Mouse (Mus musculus) olfactory bulb, adult 2 months (tissue): Measurements from ENCODE around the gene Pdzd4. TPM values are rescaled to one million over a fixed set of nuclear protein-coding genes. Genes with fewer than 3 reads are reported as not detected.

Experiments
- H3K27ac ChIP-seq: fragments of 200-500 bp; 2 replicates; pipeline ENCODE4 v1.5.1; 2012; ENCODE audit warnings: low read depth, low read length; ENCODE audit not compliant: insufficient read depth
- H3K4me1 ChIP-seq: fragments of 200-500 bp; 2 replicates; pipeline ENCODE4 v1.6.1; 2012; ENCODE audit warnings: low read length; ENCODE audit not compliant: control insufficient read depth, insufficient read depth
- H3K4me3 ChIP-seq: fragments of 200-500 bp; 2 replicates; pipeline ENCODE4 v1.5.1; 2012; ENCODE audit warnings: mild to moderate bottlenecking, low read depth, low read length, moderate library complexity; ENCODE audit not compliant: insufficient read depth
- CTCF ChIP-seq: fragments of 200-500 bp; IDR thresholded peaks from 2 replicates; pipeline ENCODE4 v1.5.1; 2012; ENCODE audit warnings: low read depth, mild to moderate bottlenecking, low read length, moderate library complexity; ENCODE audit not compliant: insufficient read depth
- POLR2A ChIP-seq: fragments of 200-500 bp; IDR thresholded peaks from 2 replicates; pipeline ENCODE4 v1.6.1; 2012; ENCODE audit warnings: mild to moderate bottlenecking, low read depth, low read length, moderate library complexity; ENCODE audit not compliant: insufficient read depth
- WGBS: fragments of 180-500 bp; shearing (Covaris S2); methylation state at CpG from one replicate; pipeline ENCODE4 v1.1.7; 2018; 5-methylcytosine and 5-hydroxymethylcytosine counted together
- polyA plus RNA-seq: library from polyadenylated mRNA; stranded (reverse); fragments of >200 nt; gene quantifications from 2 replicates; pipeline ENCODE4 v1.2.4, GENCODE M21; 2012; ENCODE audit warnings: low replicate concordance; ENCODE audit not compliant: missing spikeins, insufficient read depth, insufficient read length

The Pdzd4 gene
- polyA plus RNA-seq, 1 experiment = 83.9 TPM

- Histone ChIP-seq H3K4me3 (no peak overlapping the region), H3K4me1 (no peaks in the 10 kb centered on the region), H3K27ac (no peak overlapping the region)
- WGBS = 75% methylated on average over 3 of the region's 3 CpGs
- TF ChIP-seq CTCF = no peak
- no peak for TF ChIP-seq POLR2A
Measured at GRCm38 (mm10) chrX:73836691-73837090, 11.9 kb upstream of the Pdzd4 start.

- 92% methylated on average over 1 of the region's 1 CpGs for WGBS
- Histone ChIP-seq H3K27ac (no peak overlapping the region), H3K4me3 (no peak overlapping the region), H3K4me1 (no peaks in the 10 kb centered on the region)
- TF ChIP-seq CTCF (no peak), POLR2A (no peak)
Measured at GRCm38 (mm10) chrX:73835731-73836130, 11.0 kb upstream of the Pdzd4 start.

GRCm38 (mm10) chrX:73823747-73824146, 1.0 kb downstream of the Pdzd4 start:
- WGBS = 10% methylated on average over 17 of the region's 17 CpGs
- Histone ChIP-seq H3K4me3 (peak overlapping the region; percentile 96), H3K4me1 (peaks cover 4% of the 10 kb centered on the region; the same call in 1 of the 2 replicates), H3K27ac (no peak overlapping the region)
- TF ChIP-seq CTCF (no peak), POLR2A (no peak)

- Histone ChIP-seq H3K4me1 (no peaks in the 10 kb centered on the region), H3K4me3 (no peak overlapping the region), H3K27ac (no peak overlapping the region)
- no peak for TF ChIP-seq CTCF
- TF ChIP-seq POLR2A = no peak
- 47% methylated on average over 3 of the region's 3 CpGs for WGBS
Measured at GRCm38 (mm10) chrX:73816596-73817314, 8.0 kb downstream of the Pdzd4 start.

- Histone ChIP-seq H3K27ac (no peak overlapping the region), H3K4me3 (peak overlapping the region; percentile 32), H3K4me1 (no peaks in the 10 kb centered on the region)
- TF ChIP-seq CTCF (no peak), POLR2A (no peak)
- 10% methylated on average over 14 of the region's 14 CpGs for WGBS
Measured at GRCm38 (mm10) chrX:73815072-73815471, 9.7 kb downstream of the Pdzd4 start.

GRCm38 (mm10) chrX:73805814-73806213, 19.0 kb downstream of the Pdzd4 start:
- no peak overlapping the region for H3K4me3 ChIP-seq
- H3K4me1 ChIP-seq = no peaks in the 10 kb centered on the region
- no peak overlapping the region for H3K27ac ChIP-seq
- no peak for TF ChIP-seq CTCF
- no peak for TF ChIP-seq POLR2A
- WGBS = 24% methylated on average over 1 of the region's 1 CpGs

GRCm38 (mm10) chrX:73798502-73798901, 26.3 kb downstream of the Pdzd4 start:
- Histone ChIP-seq H3K4me1 (peaks cover 12% of the 10 kb centered on the region), H3K27ac (no peak overlapping the region), H3K4me3 (no peak overlapping the region)
- WGBS = 30% methylated on average over 9 of the region's 9 CpGs
- TF ChIP-seq POLR2A = no peak
- TF ChIP-seq CTCF = peak; percentile 63

GRCm38 (mm10) chrX:73797511-73797910, 27.3 kb downstream of the Pdzd4 start:
- Histone ChIP-seq H3K27ac (no peak overlapping the region), H3K4me3 (no peak overlapping the region), H3K4me1 (peaks cover 12% of the 10 kb centered on the region)
- no peak for TF ChIP-seq CTCF
- WGBS = 90% methylated on average over 2 of the region's 2 CpGs

GRCm38 (mm10) chrX:73793505-73793904, 31.3 kb downstream of the Pdzd4 start:
- no peak overlapping the region for H3K27ac ChIP-seq
- TF ChIP-seq CTCF = no peak
- no peak for TF ChIP-seq POLR2A
- 20% methylated on average over 1 of the region's 1 CpGs for WGBS
- no peak overlapping the region for H3K4me3 ChIP-seq
- peaks cover 6% of the 10 kb centered on the region for H3K4me1 ChIP-seq

GRCm38 (mm10) chrX:73793039-73793438, 31.7 kb downstream of the Pdzd4 start:
- Histone ChIP-seq H3K27ac (no peak overlapping the region), H3K4me1 (0 out of 2 replicates have a peak, but pooled peaks cover 6% of the 10 kb centered on the region), H3K4me3 (no peak overlapping the region)
- no peak for TF ChIP-seq POLR2A
- TF ChIP-seq CTCF = no peak

- Histone ChIP-seq H3K4me1 (0 out of 2 replicates have a peak, but pooled peaks cover 6% of the 10 kb centered on the region), H3K27ac (no peak overlapping the region), H3K4me3 (no peak overlapping the region)
- TF ChIP-seq CTCF (no peak), POLR2A (no peak)
- 93% methylated on average over 1 of the region's 1 CpGs for WGBS
Measured at GRCm38 (mm10) chrX:73788501-73788900, 36.3 kb downstream of the Pdzd4 start.
